Mouse (Mus musculus) stomach, postnatal 0 days (tissue): ENCODE measurements around the gene Senp5.

Source experiments
- CTCF ChIP-seq: IDR thresholded peaks from 2 replicates; pipeline ENCODE4 v1.5.1; 2016; ENCODE audit warnings: antibody characterized with exemption, low read depth, mild to moderate bottlenecking, moderate library complexity
- EP300 ChIP-seq: optimal IDR thresholded peaks from 2 replicates; pipeline ENCODE3; 2016; ENCODE audit warnings: antibody characterized with exemption

DNA sequence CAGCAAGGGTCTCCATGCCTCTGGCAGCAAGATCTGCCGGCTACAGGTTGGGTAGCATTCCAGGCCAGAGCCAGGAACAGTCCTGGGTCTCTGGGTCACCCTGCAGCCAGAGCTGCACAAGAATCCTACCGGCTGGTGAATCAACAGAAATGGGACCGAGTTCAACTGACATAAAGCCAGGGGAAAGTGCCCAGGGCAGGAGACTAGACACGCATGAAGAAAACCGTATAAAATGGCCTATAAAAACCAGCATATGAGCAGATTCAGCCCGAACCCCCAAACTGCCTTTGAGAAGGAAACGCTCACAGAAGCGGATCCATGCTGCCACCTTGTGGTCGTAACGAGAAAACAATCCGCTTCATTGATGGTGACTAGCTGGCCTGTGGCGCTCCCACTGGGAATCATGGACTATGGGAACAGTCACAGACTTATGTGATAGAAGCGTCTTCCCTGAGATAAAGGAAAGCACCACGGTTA, 84.8 kb downstream of the Senp5 start:
- no peak for TF ChIP-seq EP300
- peak; percentile 93 for TF ChIP-seq CTCF
